Mouse (Mus musculus) kidney, postnatal 0 days (tissue): ENCODE measurements at regions not wholly inside any gene's neighbourhood (a gene's known extent, or its start where the extent isn't known, plus 50 kb on each side); places are given as distances from the start of the nearest gene placed in this dataset.

Experiments
- ATAC-seq: fragments of 200-750 bp; cut with Nextera tagmentation; replicated peaks from 2 replicates; pipeline ENCODE4 v1.8.0; 2017; ENCODE audit warnings: low read depth, moderate number of reproducible peaks, moderate TSS enrichment, moderate library complexity; ENCODE audit not compliant: low FRiP score
- DNase-seq: peaks from one replicate; pipeline ENCODE4 v3.0.0-alpha.2; 2016; ENCODE audit warnings: low spot score
- H3K27ac ChIP-seq: fragments of 300-500 bp; sonication (generic); 2 replicates; pipeline ENCODE4 v1.5.1; 2014; ENCODE audit warnings: mild to moderate bottlenecking
- H3K27me3 ChIP-seq: fragments of 300-500 bp; sonication (generic); 2 replicates; pipeline ENCODE4 v1.6.1; 2014; ENCODE audit warnings: low read length, mixed read lengths; ENCODE audit not compliant: insufficient read depth
- H3K36me3 ChIP-seq: fragments of 300-500 bp; sonication (generic); 2 replicates; pipeline ENCODE4 v1.6.1; 2014; ENCODE audit warnings: low read length, mixed read lengths; ENCODE audit not compliant: insufficient read depth
- H3K4me1 ChIP-seq: fragments of 300-500 bp; sonication (generic); replicated peaks from 2 replicates; pipeline ENCODE4 v1.6.1; 2014; ENCODE audit warnings: antibody characterized with exemption, low read length, mixed read lengths; ENCODE audit not compliant: insufficient read depth
- H3K4me2 ChIP-seq: fragments of 300-500 bp; sonication (generic); 2 replicates; pipeline ENCODE4 v1.6.1; 2014; ENCODE audit warnings: mild to moderate bottlenecking, low read length, moderate library complexity, mixed read lengths
- H3K4me3 ChIP-seq: fragments of 300-500 bp; sonication (generic); replicated peaks from 2 replicates; pipeline ENCODE4 v1.5.1; 2014; ENCODE audit warnings: low read depth, low read length
- H3K9ac ChIP-seq: fragments of 300-500 bp; sonication (generic); 2 replicates; pipeline ENCODE4 v1.6.1; 2014; ENCODE audit warnings: low read depth, low read length
- H3K9me3 ChIP-seq: fragments of 300-500 bp; sonication (generic); replicated peaks from 2 replicates; pipeline ENCODE4 v1.6.1; 2016; ENCODE audit warnings: low read length, inconsistent platforms, mixed read lengths
- CTCF ChIP-seq: IDR thresholded peaks from 2 replicates; pipeline ENCODE4 v1.5.1; 2016; ENCODE audit warnings: antibody characterized with exemption, low read depth, mild to moderate bottlenecking, moderate library complexity
- WGBS: fragments of 180-500 bp; shearing (Covaris S2); extraction: QIAGEN DNeasy Blood & Tissue Kit; methylation state at CpG from one replicate; pipeline ENCODE4 v1.1.7; 2014; 5-methylcytosine and 5-hydroxymethylcytosine counted together

DNA sequence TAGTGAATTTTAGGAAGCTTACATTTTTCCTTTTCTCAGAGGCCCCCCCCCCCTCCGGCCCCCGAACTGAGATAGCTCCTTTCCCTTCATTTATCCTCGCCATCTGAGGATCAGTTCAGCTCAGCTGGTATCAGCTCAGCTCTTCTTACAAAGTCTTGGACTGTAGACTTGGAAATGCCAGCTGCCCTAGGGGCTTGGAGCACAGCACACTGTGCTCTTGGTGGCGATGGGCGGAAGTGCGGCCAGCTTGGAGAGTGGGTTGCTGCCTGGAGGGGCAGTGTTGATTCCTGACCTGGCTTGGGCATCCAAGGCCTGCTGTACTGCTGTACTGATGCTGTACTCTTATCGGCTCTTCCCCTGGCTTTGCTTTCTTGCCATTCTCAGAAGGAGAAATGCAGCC, 298.7 kb upstream of the Tbc1d5 start:
- no peak for DNase-seq

DNA sequence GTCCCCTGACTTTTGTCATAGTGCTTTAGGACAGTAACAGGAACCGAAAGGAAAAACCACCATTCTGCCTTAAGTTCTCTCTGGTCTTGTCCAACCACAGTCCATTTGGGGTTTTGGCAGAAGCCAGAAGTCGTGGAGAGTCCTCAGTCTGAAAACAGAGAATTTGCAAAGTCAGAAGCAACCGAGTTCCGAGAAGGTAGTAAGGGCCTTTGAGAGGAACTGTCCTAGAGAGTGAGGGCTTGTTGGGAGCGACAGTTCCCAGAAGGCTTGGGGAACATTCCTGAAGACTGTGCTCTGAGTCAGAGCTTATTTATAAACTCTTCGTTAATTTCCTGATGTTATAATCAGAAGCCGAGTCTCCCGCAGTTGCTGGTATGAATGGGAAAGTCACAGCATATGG, 298.3 kb upstream of the Tbc1d5 start:
- 88% methylated on average over 8 of the region's 8 CpGs for WGBS
- no peak overlapping the region for H3K4me3 ChIP-seq
- H3K36me3 ChIP-seq, result no peaks in the 10 kb centered on the region
- no peak for ATAC-seq
- no peaks in the 10 kb centered on the region for H3K4me1 ChIP-seq
- H3K4me2 ChIP-seq, result no peak overlapping the region
- no peaks in the 10 kb centered on the region for H3K9me3 ChIP-seq
- no peaks in the 10 kb centered on the region for H3K27me3 ChIP-seq
- no peak for DNase-seq
- H3K9ac ChIP-seq, result no peak overlapping the region
- no peak for TF ChIP-seq CTCF
- H3K27ac ChIP-seq, result no peak overlapping the region

More for the DNA sequence above, 298.7 kb upstream of the Tbc1d5 start:
- H3K9me3 ChIP-seq, result no peaks in the 10 kb centered on the region
- H3K4me1 ChIP-seq, result no peaks in the 10 kb centered on the region
- no peak overlapping the region for H3K9ac ChIP-seq
- TF ChIP-seq CTCF, result 0 out of 2 replicates have a peak, but pooled peaks have one; percentile 4
- H3K27ac ChIP-seq, result no peak overlapping the region
- WGBS, result 86% methylated on average over 7 of the region's 7 CpGs
- H3K27me3 ChIP-seq, result no peaks in the 10 kb centered on the region
- H3K4me2 ChIP-seq, result no peak overlapping the region
- H3K36me3 ChIP-seq, result no peaks in the 10 kb centered on the region
- H3K4me3 ChIP-seq, result no peak overlapping the region
- ATAC-seq, result no peak

DNA sequence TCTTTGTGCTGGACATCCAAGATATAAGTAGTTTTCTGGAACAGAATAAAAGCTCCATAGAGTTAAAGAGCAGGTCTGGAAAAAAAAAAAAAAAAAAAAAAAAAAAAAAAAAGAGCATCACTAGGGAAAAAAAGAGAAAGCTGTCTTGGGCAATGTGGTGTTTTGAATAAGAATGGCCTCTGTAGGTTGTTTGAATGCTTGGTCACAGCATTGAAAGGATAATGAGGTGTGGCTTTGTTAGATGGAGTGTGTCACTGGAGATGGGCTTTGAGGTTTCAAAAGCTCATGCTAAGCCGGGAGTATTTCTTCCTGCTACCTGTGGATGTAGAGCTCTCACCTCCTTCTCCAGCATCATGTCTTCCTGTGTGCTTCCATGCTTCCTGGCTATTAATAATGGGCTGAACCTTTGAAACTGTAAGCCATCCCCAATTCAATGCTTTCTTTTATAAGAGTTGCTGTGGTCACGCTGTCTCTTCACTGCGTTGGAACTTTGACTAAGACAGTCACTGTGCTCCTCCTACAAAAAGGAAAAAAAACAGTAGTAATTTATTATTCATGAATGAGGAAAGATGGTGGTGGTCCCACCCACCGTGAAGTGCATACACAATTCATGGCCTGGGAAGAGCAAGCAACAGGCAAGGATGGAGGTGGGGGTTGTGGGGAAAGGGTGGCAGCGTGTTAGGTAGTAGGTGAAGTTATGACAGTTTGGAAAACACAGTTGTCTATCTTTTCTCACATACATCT, 283.2 kb upstream of the Tbc1d5 start:
- WGBS, result 68% methylated on average over 5 of the region's 5 CpGs
- H3K9ac ChIP-seq, result no peak overlapping the region
- DNase-seq, result no peak
- H3K9me3 ChIP-seq, result no peaks in the 10 kb centered on the region
- no peaks in the 10 kb centered on the region for H3K4me1 ChIP-seq
- H3K4me3 ChIP-seq, result no peak overlapping the region
- ATAC-seq, result no peak
- TF ChIP-seq CTCF, result no peak
- H3K36me3 ChIP-seq, result no peaks in the 10 kb centered on the region
- no peaks in the 10 kb centered on the region for H3K27me3 ChIP-seq
- peak overlapping the region; percentile 18; the same call in 1 of the 2 replicates for H3K4me2 ChIP-seq
- H3K27ac ChIP-seq, result no peak overlapping the region

DNA sequence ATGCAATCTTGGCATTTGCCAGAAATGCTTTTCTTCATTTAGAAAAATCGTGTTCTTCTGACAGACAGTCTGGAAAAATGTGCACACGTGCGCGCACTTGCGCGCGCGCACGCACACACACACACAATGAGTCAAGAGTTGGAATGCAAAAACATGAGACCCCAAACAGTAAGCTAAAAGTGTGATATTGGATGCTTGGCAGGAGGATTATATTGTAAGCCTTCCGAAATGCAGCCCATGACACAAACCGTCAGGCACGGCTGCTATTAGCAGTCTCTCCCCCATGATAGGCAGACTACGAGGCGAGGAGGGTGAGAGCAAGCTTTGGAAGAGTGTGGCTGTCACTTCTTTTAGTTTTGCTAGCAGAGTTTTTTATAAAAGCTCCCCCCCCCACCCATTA, 282.1 kb upstream of the Tbc1d5 start:
- no peaks in the 10 kb centered on the region for H3K36me3 ChIP-seq

DNA sequence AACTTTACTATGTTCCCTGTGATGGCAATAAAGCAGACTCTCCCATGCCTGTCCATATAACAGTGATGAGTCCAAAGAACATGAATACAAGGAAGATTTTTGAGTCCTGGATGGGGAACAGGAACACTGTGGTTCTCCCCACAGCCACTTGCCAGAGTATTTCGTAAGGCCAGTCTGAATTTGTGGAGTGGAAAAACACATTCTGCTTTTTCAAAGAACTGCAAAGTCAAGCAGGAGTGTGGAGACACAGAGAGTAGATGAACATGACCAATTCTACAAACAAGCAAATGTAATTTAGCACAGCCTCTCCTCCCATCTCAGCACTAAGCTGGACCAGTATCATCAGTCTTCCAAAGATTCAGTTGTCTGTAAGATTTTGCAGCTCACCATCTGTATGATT, 280.0 kb upstream of the Tbc1d5 start:
- Histone ChIP-seq H3K4me3 (no peak overlapping the region), H3K27me3 (no peaks in the 10 kb centered on the region), H3K4me2 (no peak overlapping the region), H3K4me1 (no peaks in the 10 kb centered on the region), H3K36me3 (no peaks in the 10 kb centered on the region), H3K27ac (no peak overlapping the region), H3K9me3 (no peaks in the 10 kb centered on the region), H3K9ac (no peak overlapping the region)
- ATAC-seq (no peak), DNase-seq (no peak)
- TF ChIP-seq CTCF, result no peak
- WGBS, result 75% methylated on average over 1 of the region's 1 CpGs

More for the DNA sequence above, 282.1 kb upstream of the Tbc1d5 start:
- DNase-seq, result peak; percentile 10
- no peak for ATAC-seq
- WGBS, result 50% methylated on average over 14 of the region's 14 CpGs
- Histone ChIP-seq H3K9me3 (no peaks in the 10 kb centered on the region), H3K27ac (no peak overlapping the region), H3K4me3 (0 out of 2 replicates have a peak overlapping the region, but pooled peaks have one; percentile 2), H3K4me1 (no peaks in the 10 kb centered on the region), H3K4me2 (no peak overlapping the region), H3K9ac (no peak overlapping the region), H3K27me3 (no peaks in the 10 kb centered on the region)
- TF ChIP-seq CTCF, result no peak

DNA sequence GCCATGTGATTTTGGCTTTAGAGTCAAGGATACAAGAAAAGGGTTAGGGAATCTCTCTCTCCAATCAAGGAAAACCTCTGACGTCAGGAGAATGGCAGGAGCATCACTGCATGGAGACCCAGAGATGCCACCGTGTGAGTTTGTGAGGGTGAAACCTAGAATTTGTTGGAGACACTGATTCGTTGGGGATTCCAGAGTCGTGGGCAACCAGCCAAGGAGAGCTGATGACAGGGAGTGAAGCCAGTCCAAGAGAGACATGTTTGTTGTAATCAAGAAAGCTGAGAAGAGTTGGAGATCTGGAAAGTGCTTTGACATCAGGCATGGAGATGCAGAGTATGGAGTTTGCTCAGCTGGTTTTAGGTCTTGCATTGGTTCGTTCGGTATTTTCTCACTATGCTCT, 236.6 kb upstream of the Tbc1d5 start:
- DNase-seq, result no peak
- no peak for TF ChIP-seq CTCF

More for the DNA sequence above, 236.6 kb upstream of the Tbc1d5 start:
- Histone ChIP-seq H3K4me3 (no peak overlapping the region), H3K4me2 (no peak overlapping the region), H3K36me3 (no peaks in the 10 kb centered on the region), H3K9me3 (no peaks in the 10 kb centered on the region), H3K27me3 (no peaks in the 10 kb centered on the region), H3K4me1 (no peaks in the 10 kb centered on the region), H3K27ac (no peak overlapping the region), H3K9ac (no peak overlapping the region)
- ATAC-seq, result no peak
- 85% methylated on average over 6 of the region's 6 CpGs for WGBS
